Mouse (Mus musculus): ENCODE results near the gene Mapkbp1. TPM values are rescaled to one million over a fixed set of nuclear protein-coding genes. Genes with fewer than 3 reads are reported as not detected.
A peak's percentile ranks its signal among the peaks of the same experiment; 100 is the strongest.

Mapkbp1 gene
- 5.4 and 5.5 TPM in 2 replicates for polyA plus RNA-seq (2015; fragmentation: Nextera tagmentation; extraction: Ambion mirVana)

- H3K27me3 ChIP-seq: no peaks in the 10 kb centered on the region
- peak within 1 kb of the TSS; percentile 62 for H3K4me2 ChIP-seq (replicated peaks)
- no peaks in the 10 kb centered on the region for H3K9me3 ChIP-seq
- H3K27ac ChIP-seq (replicated peaks): peak within 1 kb of the TSS; percentile 77
- under 1% methylated on average over 19 of the region's 19 CpGs for WGBS
- peak within 1 kb of the TSS; percentile 97 for H3K9ac ChIP-seq (replicated peaks)
- H3K4me3 ChIP-seq: peak within 1 kb of the TSS; percentile 97
- peak; percentile 82 for ATAC-seq (replicated peaks)
- peaks cover 3% of the 10 kb centered on the region; the same call in 1 of the 2 replicates for H3K36me3 ChIP-seq
- H3K4me1 ChIP-seq: peaks cover 23% of the 10 kb centered on the region
Measured at GRCm38 (mm10) chr2:119972537-119972879, at the start of gene Mapkbp1. Gene Mapkbp1 (plus strand): TSS chr2:119972699.

- no peak for ATAC-seq (replicated peaks)
- H3K4me3 ChIP-seq: no peak overlapping the region
- H3K36me3 ChIP-seq: peaks cover 14% of the 10 kb centered on the region; the same call in 1 of the 2 replicates
- H3K27me3 ChIP-seq: no peaks in the 10 kb centered on the region
- no peak overlapping the region for H3K27ac ChIP-seq (replicated peaks)
- no peak overlapping the region for H3K9ac ChIP-seq (replicated peaks)
- 49% methylated on average over 9 of the region's 9 CpGs for WGBS
- no peak overlapping the region for H3K4me2 ChIP-seq (replicated peaks)
- H3K9me3 ChIP-seq: no peaks in the 10 kb centered on the region
- H3K4me1 ChIP-seq: peaks cover 23% of the 10 kb centered on the region
Measured at GRCm38 (mm10) chr2:119970571-119970970, 1.9 kb upstream of the Mapkbp1 start.

- H3K27ac ChIP-seq (replicated peaks): peak overlapping the region; percentile 77; the same call in 1 of the 2 replicates
Measured at GRCm38 (mm10) chr2:119971316-119971715, 1.2 kb upstream of the Mapkbp1 start.

GRCm38 (mm10) chr2:119971837-119972536 is 512 bp upstream of the Mapkbp1 start:
- no peaks in the 10 kb centered on the region for H3K27me3 ChIP-seq
- peak overlapping the region; percentile 62 for H3K4me2 ChIP-seq (replicated peaks)
- H3K9ac ChIP-seq (replicated peaks): peak overlapping the region; percentile 97
- H3K27ac ChIP-seq (replicated peaks): peak overlapping the region; percentile 77
- ATAC-seq (replicated peaks): peak; percentile 99
- 1% methylated on average over 32 of the region's 32 CpGs for WGBS
- peaks cover 23% of the 10 kb centered on the region for H3K4me1 ChIP-seq
- peaks cover 3% of the 10 kb centered on the region; the same call in 1 of the 2 replicates for H3K36me3 ChIP-seq
- H3K9me3 ChIP-seq: no peaks in the 10 kb centered on the region
- peak overlapping the region; percentile 97 for H3K4me3 ChIP-seq

More at GRCm38 (mm10) chr2:119971316-119971715, 1.2 kb upstream of the Mapkbp1 start:
- H3K36me3 ChIP-seq: peaks cover 7% of the 10 kb centered on the region; the same call in 1 of the 2 replicates
- ATAC-seq (replicated peaks): no peak
- peaks cover 23% of the 10 kb centered on the region for H3K4me1 ChIP-seq
- peak overlapping the region; percentile 97; the same call in 1 of the 2 replicates for H3K4me3 ChIP-seq
- H3K9ac ChIP-seq (replicated peaks): peak overlapping the region; percentile 97; the same call in 1 of the 2 replicates
- H3K4me2 ChIP-seq (replicated peaks): peak overlapping the region; percentile 62; the same call in 1 of the 2 replicates
- H3K27me3 ChIP-seq: no peaks in the 10 kb centered on the region
- WGBS: 88% methylated on average over 3 of the region's 3 CpGs
- no peaks in the 10 kb centered on the region for H3K9me3 ChIP-seq

- WGBS: 81% methylated on average over 7 of the region's 7 CpGs
- ATAC-seq (replicated peaks): 0 out of 2 replicates have a peak, but pooled peaks have one; percentile 23
- Histone ChIP-seq H3K9me3 (no peaks in the 10 kb centered on the region), H3K27me3 (no peaks in the 10 kb centered on the region), H3K4me3 (no peak overlapping the region), H3K36me3 (no peaks in the 10 kb centered on the region), H3K4me2 (replicated peaks) (no peak overlapping the region), H3K9ac (replicated peaks) (no peak overlapping the region), H3K4me1 (no peaks in the 10 kb centered on the region), H3K27ac (replicated peaks) (peak overlapping the region; percentile 24; the same call in 1 of the 2 replicates)
Measured at GRCm38 (mm10) chr2:119980343-119980986, 8.0 kb downstream of the Mapkbp1 start.

- Histone ChIP-seq H3K9me3 (no peaks in the 10 kb centered on the region), H3K4me3 (no peak overlapping the region), H3K9ac (replicated peaks) (no peak overlapping the region), H3K27ac (replicated peaks) (no peak overlapping the region), H3K27me3 (no peaks in the 10 kb centered on the region), H3K4me2 (replicated peaks) (no peak overlapping the region), H3K36me3 (no peaks in the 10 kb centered on the region), H3K4me1 (no peaks in the 10 kb centered on the region)
- WGBS: 88% methylated on average over 2 of the region's 2 CpGs
- ATAC-seq (replicated peaks): no peak
Measured at GRCm38 (mm10) chr2:119981631-119982030, 9.1 kb downstream of the Mapkbp1 start.

- no peak for ATAC-seq (replicated peaks)
Measured at GRCm38 (mm10) chr2:119985871-119986270, 13.4 kb downstream of the Mapkbp1 start.

GRCm38 (mm10) chr2:119986369-119986768 is 13.9 kb downstream of the Mapkbp1 start:
- ATAC-seq (replicated peaks): no peak
- Histone ChIP-seq H3K4me1 (no peaks in the 10 kb centered on the region), H3K4me3 (no peak overlapping the region), H3K4me2 (replicated peaks) (no peak overlapping the region), H3K27me3 (no peaks in the 10 kb centered on the region), H3K9me3 (no peaks in the 10 kb centered on the region), H3K27ac (replicated peaks) (no peak overlapping the region), H3K36me3 (no peaks in the 10 kb centered on the region), H3K9ac (replicated peaks) (no peak overlapping the region)
- 75% methylated on average over 6 of the region's 6 CpGs for WGBS

More at GRCm38 (mm10) chr2:119985871-119986270, 13.4 kb downstream of the Mapkbp1 start:
- no peak overlapping the region for H3K27ac ChIP-seq (replicated peaks)
- no peaks in the 10 kb centered on the region for H3K36me3 ChIP-seq
- H3K9ac ChIP-seq (replicated peaks): no peak overlapping the region
- no peaks in the 10 kb centered on the region for H3K9me3 ChIP-seq
- H3K4me2 ChIP-seq (replicated peaks): no peak overlapping the region
- no peaks in the 10 kb centered on the region for H3K4me1 ChIP-seq
- H3K4me3 ChIP-seq: no peak overlapping the region
- H3K27me3 ChIP-seq: no peaks in the 10 kb centered on the region
- WGBS: 68% methylated on average over 8 of the region's 8 CpGs

GRCm38 (mm10) chr2:119987441-119987840 is 14.9 kb downstream of the Mapkbp1 start:
- whole genome bisulfite sequencing: 97% methylated on average over 2 of the region's 2 CpGs
- H3K27ac ChIP-seq (replicated peaks): no peak overlapping the region
- no peak for ATAC-seq (replicated peaks)

GRCm38 (mm10) chr2:119988952-119989351 is 16.5 kb downstream of the Mapkbp1 start:
- no peaks in the 10 kb centered on the region for H3K36me3 ChIP-seq
- H3K9ac ChIP-seq (replicated peaks): no peak overlapping the region
- no peak overlapping the region for H3K27ac ChIP-seq (replicated peaks)
- H3K9me3 ChIP-seq: no peaks in the 10 kb centered on the region
- H3K4me3 ChIP-seq: no peak overlapping the region
- 97% methylated on average over 4 of the region's 4 CpGs for WGBS
- no peak overlapping the region for H3K4me2 ChIP-seq (replicated peaks)
- no peaks in the 10 kb centered on the region for H3K4me1 ChIP-seq
- no peaks in the 10 kb centered on the region for H3K27me3 ChIP-seq
- ATAC-seq (replicated peaks): no peak

More at GRCm38 (mm10) chr2:119987441-119987840, 14.9 kb downstream of the Mapkbp1 start:
- no peaks in the 10 kb centered on the region for H3K4me1 ChIP-seq
- H3K27me3 ChIP-seq: no peaks in the 10 kb centered on the region
- H3K9me3 ChIP-seq: no peaks in the 10 kb centered on the region
- no peak overlapping the region for H3K4me2 ChIP-seq (replicated peaks)
- H3K9ac ChIP-seq (replicated peaks): no peak overlapping the region
- H3K4me3 ChIP-seq: no peak overlapping the region
- H3K36me3 ChIP-seq: no peaks in the 10 kb centered on the region

- H3K27ac ChIP-seq (replicated peaks): no peak overlapping the region
- H3K9ac ChIP-seq (replicated peaks): no peak overlapping the region
- no peak for ATAC-seq (replicated peaks)
- no peaks in the 10 kb centered on the region for H3K27me3 ChIP-seq
- H3K4me2 ChIP-seq (replicated peaks): no peak overlapping the region
- no peaks in the 10 kb centered on the region for H3K4me1 ChIP-seq
- no peak overlapping the region for H3K4me3 ChIP-seq
- WGBS: 87% methylated on average over 6 of the region's 6 CpGs
- no peaks in the 10 kb centered on the region for H3K9me3 ChIP-seq
- no peaks in the 10 kb centered on the region for H3K36me3 ChIP-seq
Measured at GRCm38 (mm10) chr2:119990881-119991280, 18.4 kb downstream of the Mapkbp1 start.

- Histone ChIP-seq H3K9me3 (no peaks in the 10 kb centered on the region), H3K4me3 (no peak overlapping the region), H3K27ac (replicated peaks) (no peak overlapping the region), H3K36me3 (no peaks in the 10 kb centered on the region), H3K4me1 (no peaks in the 10 kb centered on the region), H3K9ac (replicated peaks) (no peak overlapping the region), H3K4me2 (replicated peaks) (no peak overlapping the region), H3K27me3 (no peaks in the 10 kb centered on the region)
- ATAC-seq (replicated peaks): no peak
- 88% methylated on average over 2 of the region's 2 CpGs for WGBS
Measured at GRCm38 (mm10) chr2:119992349-119992748, 19.9 kb downstream of the Mapkbp1 start.

Measured in forebrain, embryonic 15.5 days (tissue).